Mouse (Mus musculus): Measurements from ENCODE around the gene Mup22. TPM values are rescaled to one million over a fixed set of nuclear protein-coding genes. Genes with fewer than 3 reads are reported as not detected.

The Mup22 gene
- polyA plus RNA-seq (2012; rRNA removed) = not detected in 2 replicates

GRCm38 (mm10) chr4:60821363-60821762 lies at the start of gene Mup22:
Gene Mup22, minus strand, starts transcription at chr4:60821463.

Other genes with a start within 250 kb of the Mup22 start
- not detected in 2 replicates for gene Mup10, start 239.3 kb downstream of the Mup22 start, polyA plus RNA-seq (2012; rRNA removed)
- gene Mup11, start 159.1 kb downstream of the Mup22 start, polyA plus RNA-seq (2012; rRNA removed) = not detected in 2 replicates
- not detected in 2 replicates for gene Mup12, start 80.1 kb downstream of the Mup22 start, polyA plus RNA-seq (2012; rRNA removed)

Measured in central nervous system, embryonic 18 days (tissue).